Mouse (Mus musculus): ENCODE data around the gene AU041133. TPM values are rescaled to one million over a fixed set of nuclear protein-coding genes. Genes with fewer than 3 reads are reported as not detected.

Gene AU041133
- 0.06 and 0.14 TPM in 2 replicates for polyA plus RNA-seq (2012; rRNA removed)

DNA sequence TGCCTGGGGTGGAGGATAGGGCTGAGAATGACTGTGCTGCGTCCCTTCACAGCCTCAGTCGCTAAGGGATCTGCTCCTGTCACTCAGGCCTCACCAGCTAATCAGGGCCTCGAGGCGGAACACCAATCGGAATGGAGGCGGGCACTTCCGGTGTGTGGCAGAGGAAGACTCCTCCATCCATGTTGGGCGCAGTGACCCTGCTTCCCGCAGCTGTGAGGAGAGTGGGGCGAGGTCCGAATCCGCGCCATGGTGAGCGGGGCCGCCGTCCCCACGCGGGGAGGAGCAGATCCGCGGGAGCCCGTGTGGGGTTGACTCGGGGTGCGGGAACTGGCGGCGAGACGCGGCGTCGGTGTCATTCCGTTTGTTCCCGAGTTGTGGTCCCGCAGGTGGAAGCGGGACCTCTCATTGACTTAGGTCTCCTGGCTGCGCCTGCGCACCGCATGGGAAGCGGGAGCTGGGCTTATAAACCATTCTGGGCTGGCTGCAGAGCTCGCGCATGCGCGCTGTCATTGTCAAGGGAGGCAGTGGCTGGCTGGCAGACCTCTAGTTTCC lies at the start of gene AU041133:
AU041133 (plus strand) TSS at position 164 of the 552 bp plus-strand sequence.

DNA sequence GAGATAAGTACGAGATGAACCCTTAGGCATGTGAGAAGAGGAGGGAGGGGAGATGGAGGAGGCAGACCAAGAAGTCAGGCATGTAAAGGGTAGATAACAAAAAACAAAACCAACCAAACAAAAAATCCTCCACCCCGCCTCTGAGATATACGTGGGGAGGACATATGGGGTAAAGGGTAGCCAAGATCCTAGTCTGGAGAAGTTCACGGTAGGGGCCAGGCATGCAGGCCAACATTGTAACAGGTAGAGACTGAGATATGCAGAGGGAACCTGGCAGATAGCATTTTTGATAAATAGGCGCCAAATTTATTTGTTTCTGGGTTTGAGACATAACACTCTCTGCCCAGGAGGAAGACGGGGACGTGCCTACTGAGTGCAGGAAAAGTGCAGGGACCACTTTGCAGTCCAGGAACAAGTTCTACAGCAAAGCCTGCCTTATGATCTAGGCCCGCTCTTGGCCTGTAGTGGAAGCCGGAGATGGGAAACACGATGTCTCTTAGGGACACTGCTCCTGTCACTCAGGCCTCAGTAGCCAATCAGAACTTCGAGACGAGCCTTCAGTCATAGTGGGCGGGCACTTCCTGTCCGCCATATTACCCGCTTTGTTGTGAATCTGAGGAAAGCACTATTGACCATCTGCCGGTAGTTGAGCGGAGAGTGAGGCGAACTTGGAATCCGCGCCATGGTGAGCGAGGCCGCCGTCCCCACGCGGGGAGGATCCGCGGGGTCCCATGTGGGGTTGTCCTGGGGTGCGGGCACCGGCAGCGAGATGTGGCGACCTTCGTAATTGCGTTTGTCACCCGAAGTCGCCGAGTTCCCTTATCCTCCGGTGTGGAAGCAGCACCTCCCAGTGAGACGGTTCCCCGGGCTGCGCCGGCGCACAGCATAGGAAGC lies 44.8 kb upstream of the AU041133 start, which contains the start of gene BC024063:
BC024063 (plus strand) TSS at position 626 of the 894 bp plus-strand sequence.

Other genes with a start within 250 kb of the AU041133 start
- 0.08 TPM in 1 of 2 replicates, not detected in the other for gene Zfp781, start 197.5 kb upstream of the AU041133 start, polyA plus RNA-seq (2012; rRNA removed)
- gene Zfp873, start 79.9 kb upstream of the AU041133 start, polyA plus RNA-seq (2012; rRNA removed) = 0.95 and 1.7 TPM in 2 replicates
- 0.09 TPM in 1 of 2 replicates, not detected in the other for gene BC024063, start 44.7 kb upstream of the AU041133 start, polyA plus RNA-seq (2012; rRNA removed)
- gene Zfp938, start 113.3 kb downstream of the AU041133 start, polyA plus RNA-seq (2012; rRNA removed) = 0.24 and 0.35 TPM in 2 replicates
- not detected in 2 replicates for gene 4932415D10Rik, start 188.6 kb downstream of the AU041133 start, polyA plus RNA-seq (2012; rRNA removed)
- 0.24 and 0.63 TPM in 2 replicates for gene Gm4924, start 226.2 kb downstream of the AU041133 start, polyA plus RNA-seq (2012; rRNA removed)

All from ovary, adult 2 months (tissue).